Mouse (Mus musculus) 3134 (cell line): ENCODE data around the gene Rln1.

Experiments
- DNase-seq: peaks from one replicate; pipeline ENCODE4 v3.0.0-alpha.2; 2011; ENCODE audit warnings: low spot score; ENCODE audit not compliant: insufficient read length; ENCODE audit errors: extremely low read depth

The Rln1 gene

GRCm38 (mm10) chr19:29362173-29362930 lies 27.9 kb upstream of the Rln1 start:
- no peak for DNase-seq

GRCm38 (mm10) chr19:29361468-29362130 lies 27.1 kb upstream of the Rln1 start:
- peak; percentile 92 for DNase-seq

GRCm38 (mm10) chr19:29360251-29360650 lies 25.8 kb upstream of the Rln1 start:
- no peak for DNase-seq

- no peak for DNase-seq
Measured at GRCm38 (mm10) chr19:29356281-29356680, 21.8 kb upstream of the Rln1 start.

GRCm38 (mm10) chr19:29354895-29355877 lies 20.7 kb upstream of the Rln1 start:
- DNase-seq: peak; percentile 54

- DNase-seq: no peak
Measured at GRCm38 (mm10) chr19:29350991-29351390, 16.5 kb upstream of the Rln1 start.

GRCm38 (mm10) chr19:29345636-29346035 lies 11.2 kb upstream of the Rln1 start:
- no peak for DNase-seq

GRCm38 (mm10) chr19:29344868-29345267 lies 10.4 kb upstream of the Rln1 start:
- no peak for DNase-seq

- DNase-seq: no peak
Measured at GRCm38 (mm10) chr19:29342281-29342680, 7.8 kb upstream of the Rln1 start.

GRCm38 (mm10) chr19:29341029-29341428 lies 6.6 kb upstream of the Rln1 start:
- DNase-seq: peak; percentile 54

- DNase-seq: no peak
Measured at GRCm38 (mm10) chr19:29336624-29337023, 2.2 kb upstream of the Rln1 start.

GRCm38 (mm10) chr19:29326822-29327552 lies 7.5 kb downstream of the Rln1 start:
- DNase-seq: no peak

- no peak for DNase-seq
Measured at GRCm38 (mm10) chr19:29326396-29326795, 8.1 kb downstream of the Rln1 start.

- no peak for DNase-seq
Measured at GRCm38 (mm10) chr19:29325852-29326180, 8.7 kb downstream of the Rln1 start.

GRCm38 (mm10) chr19:29325053-29325851 lies 9.2 kb downstream of the Rln1 start, which contains the start of gene Insl6:
Gene Insl6 (minus strand): TSS chr19:29325356.
- peak; percentile 63 for DNase-seq

- no peak for DNase-seq
Measured at GRCm38 (mm10) chr19:29323416-29324049, 10.9 kb downstream of the Rln1 start.

GRCm38 (mm10) chr19:29312661-29313060 lies 21.8 kb downstream of the Rln1 start:
- no peak for DNase-seq

- no peak for DNase-seq
Measured at GRCm38 (mm10) chr19:29311791-29312190, 22.7 kb downstream of the Rln1 start.

GRCm38 (mm10) chr19:29308832-29309231 lies 25.6 kb downstream of the Rln1 start:
- DNase-seq: no peak
